Mouse (Mus musculus) adrenal gland (tissue): ENCODE data around the gene Gm7954.
"Not testable (repeated sequence)": the region's sequence is repeated elsewhere in the genome, so short reads cannot be mapped to it uniquely, and the experiment has no call there.

Experiments used
- intact Hi-C: fragments of 180-260 bp; cut with DNase I; formaldehyde crosslinking; loops from one replicate; pipeline ENCODE4 v1.15.1; 2025
- long read RNA-seq, 2 experiments: library from polyadenylated mRNA; unstranded; transcript quantifications; one replicate each; pipeline ENCODE4 v2.0.0; 2020; ENCODE audit warnings: borderline replicate concordance in 1 of 2; ENCODE audit not compliant: insufficient replicate concordance in 1 of 2

Gene Gm7954
- long read RNA-seq, experiment 1, result 0 reads
- long read RNA-seq, experiment 2, result 0 reads

GRCm38 (mm10) chr14:41453418-41453817 lies at the start of gene Gm7954:
Gene Gm7954 (minus strand): TSS chr14:41453518.
- intact Hi-C loops, result not testable (repeated sequence)

GRCm38 (mm10) chr14:41489385-41489784 lies 36.1 kb upstream of the Gm7954 start, which contains the start of gene Gm3486:
Gene Gm3486 (minus strand): TSS chr14:41489485.
- intact Hi-C loops, result not testable (repeated sequence)

GRCm38 (mm10) chr14:41425393-41426075 lies 27.8 kb downstream of the Gm7954 start:
- intact Hi-C loops, result not testable (repeated sequence)

GRCm38 (mm10) chr14:41424694-41425093 lies 28.6 kb downstream of the Gm7954 start:
- intact Hi-C loops, result not testable (repeated sequence)

GRCm38 (mm10) chr14:41408181-41408580 lies 45.1 kb downstream of the Gm7954 start, which contains the start of gene Gm6482:
Gene Gm6482 (minus strand): TSS chr14:41408281.
- intact Hi-C loops, result not testable (repeated sequence)
